Mouse (Mus musculus) A20 (cell line): ENCODE data around the gene Nsmce1.
A peak's percentile ranks its signal among the peaks of the same experiment; 100 is the strongest.

Experiments
- DNase-seq: peaks from one replicate; pipeline ENCODE4 v3.0.0-alpha.2; 2011; ENCODE audit warnings: low read depth, low spot score

Gene Nsmce1

GRCm38 (mm10) chr7:125491760-125492159, 364 bp upstream of the Nsmce1 start:
- no peak for DNase-seq

GRCm38 (mm10) chr7:125489636-125490035, 1.8 kb downstream of the Nsmce1 start:
- DNase-seq = no peak

DNA sequence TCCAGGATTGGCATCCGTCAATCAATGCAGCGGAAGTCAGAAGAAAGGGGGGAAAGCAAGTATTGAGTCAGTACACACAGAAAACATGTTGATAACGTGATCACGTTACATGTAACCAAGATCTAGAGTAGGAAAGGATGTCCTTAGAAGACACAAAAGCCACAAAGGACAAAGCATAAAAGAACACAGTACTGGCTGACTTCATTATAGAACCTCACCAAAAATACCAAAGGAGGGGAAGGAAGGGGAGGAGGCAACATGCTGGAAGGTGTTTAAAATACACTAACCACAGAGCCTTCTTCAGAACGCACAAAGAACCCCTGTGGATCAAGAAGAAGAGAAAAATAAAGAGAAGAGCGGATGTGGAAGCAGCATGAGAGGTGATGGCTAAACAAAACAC, 2.7 kb downstream of the Nsmce1 start:
- DNase-seq = no peak

GRCm38 (mm10) chr7:125487126-125487525, 4.3 kb downstream of the Nsmce1 start:
- peak; percentile 90 for DNase-seq

GRCm38 (mm10) chr7:125486121-125486630, 5.2 kb downstream of the Nsmce1 start:
- DNase-seq = peak; percentile 61

- peak; percentile 41 for DNase-seq
Measured at GRCm38 (mm10) chr7:125484791-125485190, 6.6 kb downstream of the Nsmce1 start.

DNA sequence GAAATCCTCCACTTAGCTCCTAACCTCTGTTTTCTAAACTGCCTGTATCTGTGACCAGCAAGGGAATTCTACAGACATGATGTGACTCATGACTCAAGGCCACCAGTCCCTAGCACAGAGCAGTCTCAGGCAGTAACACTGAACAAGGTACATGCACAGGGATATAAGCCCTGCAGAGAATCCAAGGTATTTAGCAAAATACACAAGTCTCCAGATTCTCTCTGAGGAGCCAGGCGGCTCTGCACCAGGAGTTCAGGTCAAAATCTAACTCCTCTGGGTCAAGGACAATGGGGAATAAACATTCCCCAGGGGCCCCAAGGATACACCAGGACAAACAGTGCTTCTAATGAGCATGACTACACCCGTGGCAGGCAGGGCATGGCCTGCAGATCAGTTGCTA, 8.5 kb downstream of the Nsmce1 start:
- DNase-seq = no peak

DNA sequence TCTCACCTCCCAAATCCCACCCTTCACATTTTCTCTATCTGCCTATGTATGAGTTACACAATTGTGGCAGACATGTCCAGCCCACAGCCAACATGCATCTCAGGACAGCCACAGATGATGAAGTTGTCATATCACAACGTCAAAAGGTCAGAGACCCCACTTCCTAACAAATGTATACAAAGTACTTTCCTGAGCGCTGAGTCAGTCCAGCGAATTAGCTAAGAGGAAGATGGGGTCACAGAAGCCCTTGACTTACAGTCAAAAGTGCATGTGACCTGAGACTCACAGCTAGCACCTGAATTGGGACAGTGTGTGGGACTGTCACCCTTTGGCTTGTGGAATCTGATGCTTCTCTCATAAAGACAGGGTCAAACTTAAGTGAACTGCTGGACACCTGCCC, 9.1 kb downstream of the Nsmce1 start:
- no peak for DNase-seq

DNA sequence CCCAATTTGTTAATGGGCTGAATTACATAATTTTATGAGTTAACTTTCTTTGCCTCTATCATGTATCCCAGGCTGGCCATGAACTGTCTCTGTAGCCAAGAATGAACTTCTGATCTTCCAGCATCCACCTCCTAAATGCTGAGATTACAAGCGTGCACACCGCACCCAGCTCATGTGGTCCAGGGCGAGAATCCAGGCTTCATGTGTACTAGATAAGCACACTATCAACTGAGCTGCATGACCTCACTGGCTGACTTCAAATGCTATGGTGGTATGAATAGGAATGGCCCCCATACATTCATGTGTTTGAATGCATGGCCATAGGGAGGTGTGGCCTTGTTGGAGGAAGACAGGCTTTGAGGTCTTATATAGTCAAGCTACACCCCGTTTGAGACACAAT, 10.9 kb downstream of the Nsmce1 start:
- no peak for DNase-seq

DNA sequence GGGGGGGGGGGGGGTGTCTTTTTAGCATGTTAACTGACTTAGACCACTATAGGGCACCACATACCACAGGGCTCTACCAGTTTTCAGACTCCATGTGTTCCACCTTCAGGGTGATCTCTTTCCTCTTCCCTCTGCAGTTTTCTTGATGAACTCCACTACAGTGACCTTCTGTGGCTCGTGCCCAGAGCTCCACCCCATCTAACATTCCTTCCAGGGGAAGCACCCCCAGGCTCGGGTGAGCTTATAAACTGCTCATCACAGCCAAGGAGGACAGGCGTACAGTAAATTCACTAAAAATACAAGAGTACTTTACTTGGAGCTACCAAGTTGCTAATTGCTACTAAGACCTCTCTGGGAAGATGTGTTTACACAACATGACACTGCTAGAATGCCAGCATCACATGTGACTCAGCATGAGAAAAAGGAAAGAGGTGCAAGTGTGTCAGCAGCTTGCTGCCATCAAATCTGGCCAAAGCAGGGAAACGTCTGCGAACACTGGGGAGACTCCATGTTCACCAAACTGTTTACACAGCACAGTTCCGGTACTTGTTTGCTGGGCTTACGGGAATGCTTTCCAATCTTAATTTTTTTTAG, 12.9 kb downstream of the Nsmce1 start:
- DNase-seq = no peak

DNA sequence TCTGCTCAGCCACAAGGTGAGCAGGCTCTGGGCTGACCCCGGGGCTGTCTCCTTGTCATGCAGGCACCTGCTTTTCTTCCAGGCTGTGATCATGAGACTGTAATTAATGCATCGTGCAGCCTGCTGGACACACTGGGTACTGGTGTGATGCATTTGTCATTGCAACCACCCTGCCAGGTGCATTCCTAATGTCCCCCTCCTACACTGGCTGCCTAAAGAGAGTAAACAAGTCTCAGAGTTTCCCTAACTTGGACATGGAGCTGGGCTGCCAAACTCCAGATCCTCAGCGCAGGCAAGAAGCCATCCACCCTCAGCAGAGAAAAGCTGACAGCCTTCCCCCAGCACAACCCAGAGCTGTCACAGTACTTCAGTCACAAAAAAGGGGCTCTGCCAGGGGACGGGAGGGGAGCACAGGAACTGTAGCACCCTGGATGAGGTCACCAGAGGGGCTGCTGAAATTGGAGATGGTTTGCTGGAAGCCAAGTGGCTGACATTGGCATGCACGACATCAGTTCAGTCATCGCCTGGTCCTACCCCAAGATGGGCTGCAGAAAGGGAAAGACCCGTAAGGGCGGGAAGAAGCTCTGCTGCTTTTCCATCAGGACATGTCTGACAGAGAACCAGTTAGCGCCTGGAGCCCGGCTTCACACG, 15.7 kb downstream of the Nsmce1 start:
- DNase-seq = no peak

DNA sequence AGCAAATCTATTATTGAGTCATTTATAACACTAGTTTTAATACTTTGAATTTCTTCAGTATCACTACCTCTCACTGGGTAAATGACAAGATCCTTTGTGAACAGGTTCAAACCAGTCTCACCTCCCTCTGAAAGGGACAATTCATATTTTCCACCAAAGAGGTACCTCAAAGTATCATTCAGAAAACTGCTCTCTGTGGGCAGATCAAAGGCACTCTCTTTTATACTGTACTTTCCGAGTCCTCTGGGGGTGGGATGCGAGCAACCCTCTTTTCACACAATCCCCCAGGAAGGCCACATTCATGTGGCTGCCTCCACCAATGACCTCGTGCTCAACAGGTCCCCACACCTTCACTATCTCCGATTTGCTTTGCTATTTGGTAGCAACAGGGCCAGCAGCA, 16.9 kb downstream of the Nsmce1 start:
- no peak for DNase-seq

DNA sequence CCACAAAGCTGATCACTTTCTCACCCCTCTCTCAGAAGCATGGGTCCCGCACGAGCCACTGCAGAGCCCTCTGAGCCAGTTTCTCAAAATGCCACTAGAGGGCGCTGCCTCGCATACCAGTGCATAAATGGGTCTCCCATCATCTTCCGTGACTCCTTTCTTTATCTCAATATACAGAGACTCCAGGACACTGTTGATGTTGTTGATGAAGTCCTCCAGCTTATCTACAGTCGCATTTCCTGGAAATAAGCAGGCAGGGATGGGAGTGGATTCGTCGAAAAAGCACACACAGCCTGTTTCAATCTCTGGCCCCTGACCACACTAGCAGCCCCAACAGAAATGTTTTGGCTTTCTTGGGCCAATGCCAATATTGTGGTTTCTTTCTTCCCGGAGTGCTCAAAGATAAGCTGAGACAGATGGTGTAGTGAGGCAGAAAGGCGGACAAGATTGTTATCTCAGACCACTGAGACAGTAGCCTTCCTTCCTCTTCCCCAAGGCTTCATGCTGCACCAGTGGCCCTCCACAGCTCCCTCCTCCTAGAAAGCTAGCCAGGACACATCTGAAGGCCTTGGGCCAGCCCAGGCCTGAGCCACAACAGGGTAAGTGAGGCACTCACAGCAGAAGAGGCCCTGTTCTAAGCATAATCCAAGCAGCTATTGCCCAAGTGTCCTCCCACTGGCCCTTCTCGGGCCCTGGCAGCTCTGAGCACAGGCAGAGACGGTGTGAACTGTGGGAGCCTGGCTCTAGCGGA, 19.2 kb downstream of the Nsmce1 start:
- DNase-seq = peak; percentile 83

DNA sequence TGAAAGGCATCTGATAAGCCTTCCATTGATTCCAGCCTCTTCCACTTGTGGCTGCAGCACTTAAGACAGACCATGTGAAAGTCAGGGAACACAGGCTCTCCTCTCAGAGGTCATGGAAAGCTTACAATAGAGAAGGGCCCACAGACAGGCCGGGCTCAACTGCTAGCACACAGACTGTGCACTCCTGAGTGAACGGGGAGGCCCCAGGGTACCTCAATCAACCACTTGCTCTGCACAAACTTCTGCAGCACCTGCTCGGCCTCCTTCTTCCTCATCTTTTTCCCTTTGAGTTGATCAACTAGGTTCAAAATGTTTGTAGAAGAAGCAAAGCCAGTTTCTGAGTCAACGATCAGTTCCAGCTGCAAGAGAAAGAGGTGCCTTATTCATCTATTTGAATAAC, 20.5 kb downstream of the Nsmce1 start:
- DNase-seq = no peak

DNA sequence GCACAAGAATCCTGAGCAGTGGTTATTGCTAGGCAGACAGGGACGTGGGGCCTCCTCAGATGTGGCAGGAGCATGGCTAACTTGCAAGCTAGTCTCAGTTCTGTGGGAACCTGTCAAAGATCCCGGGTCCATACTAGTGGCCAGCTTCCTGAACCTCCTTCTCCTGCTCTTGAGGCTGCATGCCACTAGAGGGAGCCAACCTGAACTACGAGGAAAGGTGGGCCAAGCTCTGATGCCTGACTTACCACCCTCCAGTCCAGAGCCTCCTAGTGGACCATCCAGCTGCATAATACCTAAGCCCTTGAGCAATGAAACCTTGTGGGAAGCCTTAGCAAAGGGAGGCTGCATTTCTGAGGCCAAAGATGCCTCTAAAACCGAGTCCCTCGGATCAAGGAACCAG, 21.5 kb downstream of the Nsmce1 start:
- peak; percentile 82 for DNase-seq

GRCm38 (mm10) chr7:125462200-125462599, 29.2 kb downstream of the Nsmce1 start:
- no peak for DNase-seq

DNA sequence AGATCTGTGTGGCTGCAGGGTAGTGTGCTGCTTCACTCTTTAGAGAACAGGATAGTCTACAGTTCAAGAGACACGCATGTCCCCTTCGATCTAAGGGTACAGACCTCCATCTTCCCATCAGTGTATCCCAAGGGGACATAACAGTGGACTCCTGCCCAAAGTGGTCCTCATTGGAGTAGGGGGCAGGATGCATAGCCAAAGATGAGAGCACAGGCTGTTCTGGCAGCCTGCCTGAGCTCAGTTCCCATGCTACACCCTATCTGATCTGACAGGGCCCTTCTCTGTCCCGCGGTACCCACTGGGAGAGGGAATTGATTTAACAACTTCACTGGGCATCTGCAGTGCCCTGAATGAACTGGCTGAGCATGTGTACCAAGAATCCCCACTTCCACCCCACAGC, 37.7 kb downstream of the Nsmce1 start:
- DNase-seq = no peak

DNA sequence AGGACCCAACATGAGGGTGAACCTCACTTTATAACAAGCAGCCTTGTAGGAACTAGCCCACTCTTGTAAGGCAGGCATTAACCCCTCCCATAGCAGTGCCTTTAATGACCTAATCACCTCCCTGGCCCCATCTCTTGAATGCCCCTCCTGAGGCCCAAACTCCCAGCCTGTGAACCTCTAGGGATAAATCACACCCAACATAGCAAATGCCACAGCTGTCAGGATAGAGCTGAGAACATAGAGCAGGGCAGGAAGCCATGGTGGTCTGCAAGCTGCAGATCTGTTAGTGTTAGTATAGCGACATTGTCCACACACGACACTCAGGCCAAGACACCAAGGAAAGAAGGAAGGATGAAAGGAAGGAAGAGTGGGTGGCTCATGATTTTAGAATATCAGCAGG, 40.3 kb downstream of the Nsmce1 start:
- no peak for DNase-seq

DNA sequence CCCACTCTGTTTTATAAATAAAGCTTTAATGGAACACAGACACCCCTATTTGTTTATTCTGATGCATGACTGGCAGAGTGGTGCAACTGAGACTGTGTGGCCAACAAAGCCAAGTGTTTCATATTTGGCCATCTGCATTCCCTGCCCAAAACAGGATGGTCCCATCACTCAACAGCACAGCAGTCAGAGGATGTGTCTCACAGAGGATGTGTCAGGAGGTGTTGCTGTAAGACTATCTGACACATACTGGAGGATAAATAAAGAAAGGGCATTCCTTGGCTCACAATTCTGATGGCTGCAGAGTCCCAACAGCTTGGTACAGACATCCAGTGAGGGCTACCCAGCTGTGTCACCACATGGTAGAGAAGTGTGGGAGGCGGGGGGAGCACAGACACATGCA, 40.7 kb downstream of the Nsmce1 start:
- DNase-seq = no peak

DNA sequence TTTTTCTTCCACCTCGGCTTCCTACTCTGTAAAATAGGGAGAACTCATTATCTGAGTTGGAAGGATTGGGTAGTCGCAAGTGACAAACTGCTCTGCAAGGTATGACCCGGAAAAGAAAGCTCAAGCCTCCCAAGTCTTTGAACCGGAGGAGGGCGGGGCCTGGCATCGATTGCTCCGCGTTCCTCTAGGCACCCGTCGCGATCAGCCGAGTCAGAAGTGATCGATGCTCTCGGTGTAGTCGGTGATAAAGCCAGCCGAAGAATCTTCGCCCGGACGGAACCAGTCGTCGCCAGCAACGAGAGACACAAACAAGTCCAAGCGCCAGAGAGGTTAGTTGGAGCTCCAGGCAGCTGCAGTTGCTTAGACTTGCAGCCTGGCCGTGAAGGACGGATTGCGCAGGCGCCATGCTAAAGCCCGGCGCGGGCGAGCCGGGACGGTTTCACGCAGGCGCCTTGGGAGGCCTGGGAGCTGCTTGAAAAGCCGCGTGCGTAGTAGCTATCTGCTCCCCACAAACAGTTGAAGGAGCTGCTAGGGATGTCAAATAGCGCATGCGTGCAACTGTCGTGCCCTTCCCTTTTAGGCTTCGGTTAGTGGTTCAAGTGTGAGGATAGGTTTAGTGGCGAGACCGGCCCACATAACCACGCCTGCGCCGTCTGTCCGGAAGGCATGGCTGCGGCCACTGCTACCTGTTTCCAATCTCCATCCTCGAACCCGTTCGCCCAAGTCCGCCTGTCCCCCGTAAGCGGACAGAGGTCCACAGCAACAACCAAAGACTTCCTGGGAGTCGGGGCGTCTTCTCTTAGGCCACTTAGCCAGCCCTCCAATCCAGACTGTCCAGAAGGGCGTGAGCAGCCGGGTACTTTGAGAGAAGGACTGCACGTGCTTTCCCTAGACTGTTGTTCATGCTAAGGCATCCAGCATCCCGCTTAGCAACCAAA, 46.7 kb downstream of the Nsmce1 start, which contains the start of gene Kdm8:
Gene Kdm8, plus strand, starts transcription at position 213 of the 938 bp plus-strand sequence.
- peak; percentile 98 for DNase-seq

GRCm38 (mm10) chr7:125444076-125444463, 47.3 kb downstream of the Nsmce1 start:
- DNase-seq = no peak

GRCm38 (mm10) chr7:125442323-125442722, 49.1 kb downstream of the Nsmce1 start:
- DNase-seq = no peak
